Mouse (Mus musculus) myocyte (in vitro differentiated cells): Measurements from ENCODE around the gene Lmo1.

ENCODE experiments used
- E2F4 ChIP-seq: IDR thresholded peaks from one replicate; pipeline ENCODE4 v1.6.1; 2011; ENCODE audit warnings: mild to moderate bottlenecking, control low read depth, moderate library complexity; ENCODE audit not compliant: insufficient read depth
- MYOG ChIP-seq, 3 experiments: IDR thresholded peaks; one replicate each; pipeline ENCODE4 v1.6.1; 2011; ENCODE audit warnings: control low read depth in 2 of 3, low read depth in 2 of 3, mild to moderate bottlenecking in 2 of 3; ENCODE audit not compliant: insufficient read length in 2 of 3, control insufficient read depth in 1 of 3, insufficient read depth in 1 of 3
- POLR2A ChIP-seq: IDR thresholded peaks from one replicate; pipeline ENCODE4 v1.6.1; 2011; ENCODE audit warnings: low read depth, mild to moderate bottlenecking, control low read depth, moderate library complexity; ENCODE audit not compliant: insufficient read length
- USF1 ChIP-seq: IDR thresholded peaks from one replicate; pipeline ENCODE4 v1.6.1; 2011; ENCODE audit warnings: low read depth, mild to moderate bottlenecking, control low read depth, moderate library complexity

DNA sequence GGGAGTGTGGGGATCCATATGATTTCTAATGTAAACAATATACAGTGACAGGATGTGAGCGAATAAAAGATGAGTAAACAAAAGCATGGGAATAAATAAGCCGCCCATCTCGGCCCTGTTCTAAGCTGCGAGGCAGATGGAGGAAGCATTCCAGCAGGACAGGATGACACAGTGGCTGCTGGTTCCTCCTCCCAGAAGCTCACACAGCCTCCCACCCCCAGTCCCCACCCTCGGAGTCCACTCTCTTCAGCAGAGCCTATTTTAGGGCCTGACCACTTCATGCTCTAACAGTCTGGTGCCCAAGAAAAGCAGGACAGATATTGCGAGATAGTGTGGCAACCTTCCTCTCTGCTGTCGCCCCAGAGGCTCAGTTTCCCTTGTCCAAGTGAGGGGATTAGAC, 77.8 kb downstream of the Lmo1 start:
- TF ChIP-seq POLR2A (no peak), USF1 (no peak), MYOG (IDR thresholded peaks at IDR 0.05; ENCODE audit: control insufficient read depth in 1 of 3, insufficient read depth in 1 of 3, insufficient read length in 2 of 3, low read depth in 2 of 3) (no peak), E2F4 (no peak)
